Mouse (Mus musculus): Measurements from ENCODE around the gene Gorasp1. TPM values are rescaled to one million over a fixed set of nuclear protein-coding genes. Genes with fewer than 3 reads are reported as not detected.
A peak's percentile ranks its signal among the peaks of the same experiment; 100 is the strongest.

Gene Gorasp1
- polyA plus RNA-seq, 2 experiments, result 28.1 to 32.4 TPM

DNA sequence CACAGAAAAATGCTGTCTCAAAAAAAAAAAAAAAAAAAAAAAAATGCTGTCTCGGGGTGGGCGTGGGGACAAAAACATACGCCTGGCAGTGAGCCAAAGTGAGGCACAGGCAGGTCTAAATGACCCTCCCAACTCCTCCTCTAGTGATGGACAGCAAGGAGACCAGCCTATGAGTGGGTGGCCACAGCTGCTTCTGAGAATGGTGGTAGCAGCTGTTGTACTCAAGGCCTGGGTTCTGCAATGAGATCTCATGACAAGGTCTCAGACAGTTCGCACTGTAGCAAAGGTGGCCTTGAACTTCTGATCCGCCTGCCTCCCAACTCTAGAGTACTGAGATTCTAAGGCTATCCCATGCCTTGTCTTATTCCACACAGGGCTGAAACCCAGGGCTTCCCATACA lies 4.0 kb upstream of the Gorasp1 start:
- no peak overlapping the region for H3K4me2 ChIP-seq (replicated peaks; ENCODE audit: low read depth, low read length, severe bottlenecking)
- H3K27me3 ChIP-seq (ENCODE audit: control insufficient read depth, insufficient read depth, low read length), result no peaks in the 10 kb centered on the region
- H3K4me1 ChIP-seq (ENCODE audit: control insufficient read depth, insufficient read depth, low read length), result peaks cover 19% of the 10 kb centered on the region; the same call in 1 of the 2 replicates
- H3K27ac ChIP-seq (replicated peaks; ENCODE audit: low read depth, low read length), result no peak overlapping the region
- H3K36me3 ChIP-seq (ENCODE audit: control insufficient read depth, insufficient read depth, low read length), result no peaks in the 10 kb centered on the region
- H3K4me3 ChIP-seq (replicated peaks; ENCODE audit: low read length), result no peak overlapping the region
- no peak overlapping the region for H3K9ac ChIP-seq (ENCODE audit: low read depth, low read length, severe bottlenecking)
- DNase-seq (ENCODE audit: low spot score) (peak; percentile 22), ATAC-seq (ENCODE audit: low FRiP score, low read depth) (0 out of 2 replicates have a peak, but pooled peaks have one; percentile 32)
- 71% methylated on average over 5 of the region's 5 CpGs for WGBS
- TF ChIP-seq POLR2A (IDR thresholded peaks at IDR 0.05; ENCODE audit: borderline replicate concordance, extremely low read depth, insufficient read depth, insufficient read length), result no peak
- no peaks in the 10 kb centered on the region for H3K9me3 ChIP-seq (ENCODE audit: control insufficient read depth, low read length)

DNA sequence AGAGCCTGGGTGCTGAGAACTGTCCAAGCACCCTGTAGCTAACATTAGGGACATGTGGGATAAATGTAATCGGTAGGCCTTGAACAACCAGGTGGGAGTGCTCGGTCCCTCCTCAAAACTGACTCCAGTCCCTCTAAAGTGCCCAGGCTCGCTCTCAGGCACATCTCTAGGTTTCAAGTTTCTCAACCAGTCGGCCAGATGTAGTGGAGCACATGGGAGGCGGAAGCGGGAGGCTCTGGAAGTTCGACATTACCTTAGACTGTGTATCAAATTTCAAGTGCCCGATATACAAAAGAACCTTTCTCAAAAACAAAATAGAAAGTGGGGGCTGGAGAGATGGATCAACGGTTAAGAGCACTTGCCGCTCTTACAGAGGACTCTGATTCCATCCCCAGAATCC lies 2.3 kb upstream of the Gorasp1 start:
- 30% methylated on average over 10 of the region's 10 CpGs for whole genome bisulfite sequencing
- Histone ChIP-seq H3K9ac (ENCODE audit: low read depth, low read length, severe bottlenecking) (no peak overlapping the region), H3K9me3 (ENCODE audit: control insufficient read depth, low read length) (no peaks in the 10 kb centered on the region), H3K27ac (replicated peaks; ENCODE audit: low read depth, low read length) (no peak overlapping the region), H3K27me3 (ENCODE audit: control insufficient read depth, insufficient read depth, low read length) (no peaks in the 10 kb centered on the region), H3K36me3 (ENCODE audit: control insufficient read depth, insufficient read depth, low read length) (no peaks in the 10 kb centered on the region), H3K4me3 (replicated peaks; ENCODE audit: low read length) (no peak overlapping the region), H3K4me2 (replicated peaks; ENCODE audit: low read depth, low read length, severe bottlenecking) (no peak overlapping the region), H3K4me1 (ENCODE audit: control insufficient read depth, insufficient read depth, low read length) (peaks cover 22% of the 10 kb centered on the region; the same call in 1 of the 2 replicates)
- ATAC-seq (ENCODE audit: low FRiP score, low read depth) (no peak), DNase-seq (ENCODE audit: low spot score) (no peak)
- TF ChIP-seq POLR2A (IDR thresholded peaks at IDR 0.05; ENCODE audit: borderline replicate concordance, extremely low read depth, insufficient read depth, insufficient read length), result no peak

DNA sequence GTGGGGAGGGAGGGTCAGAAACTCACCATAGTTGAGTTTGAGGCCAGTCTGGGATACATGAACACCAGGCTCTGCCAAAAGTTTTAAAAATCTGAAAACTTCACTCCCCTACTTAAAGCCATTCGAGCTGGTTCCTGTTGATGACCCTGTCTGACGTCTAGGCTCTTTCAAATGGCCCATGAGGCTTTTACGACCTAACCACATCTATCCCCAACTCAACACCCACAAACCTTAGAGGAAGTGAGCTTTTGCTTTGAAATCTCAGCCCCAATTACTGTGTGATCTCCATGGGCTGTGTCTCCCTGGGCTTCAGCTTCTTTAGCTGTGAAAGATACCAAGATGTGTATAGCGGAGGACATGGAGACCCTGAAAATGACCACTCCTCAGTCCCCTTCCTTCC lies 1.1 kb upstream of the Gorasp1 start:
- Histone ChIP-seq H3K4me1 (ENCODE audit: control insufficient read depth, insufficient read depth, low read length) (peaks cover 22% of the 10 kb centered on the region; the same call in 1 of the 2 replicates), H3K9ac (ENCODE audit: low read depth, low read length, severe bottlenecking) (no peak overlapping the region), H3K27ac (replicated peaks; ENCODE audit: low read depth, low read length) (no peak overlapping the region), H3K4me3 (replicated peaks; ENCODE audit: low read length) (no peak overlapping the region), H3K4me2 (replicated peaks; ENCODE audit: low read depth, low read length, severe bottlenecking) (no peak overlapping the region), H3K27me3 (ENCODE audit: control insufficient read depth, insufficient read depth, low read length) (no peaks in the 10 kb centered on the region), H3K9me3 (ENCODE audit: control insufficient read depth, low read length) (no peaks in the 10 kb centered on the region), H3K36me3 (ENCODE audit: control insufficient read depth, insufficient read depth, low read length) (no peaks in the 10 kb centered on the region)
- TF ChIP-seq POLR2A (IDR thresholded peaks at IDR 0.05; ENCODE audit: borderline replicate concordance, extremely low read depth, insufficient read depth, insufficient read length), result no peak
- no peak for DNase-seq (ENCODE audit: low spot score)
- WGBS, result 69% methylated on average over 4 of the region's 4 CpGs
- ATAC-seq (ENCODE audit: low FRiP score, low read depth), result no peak

DNA sequence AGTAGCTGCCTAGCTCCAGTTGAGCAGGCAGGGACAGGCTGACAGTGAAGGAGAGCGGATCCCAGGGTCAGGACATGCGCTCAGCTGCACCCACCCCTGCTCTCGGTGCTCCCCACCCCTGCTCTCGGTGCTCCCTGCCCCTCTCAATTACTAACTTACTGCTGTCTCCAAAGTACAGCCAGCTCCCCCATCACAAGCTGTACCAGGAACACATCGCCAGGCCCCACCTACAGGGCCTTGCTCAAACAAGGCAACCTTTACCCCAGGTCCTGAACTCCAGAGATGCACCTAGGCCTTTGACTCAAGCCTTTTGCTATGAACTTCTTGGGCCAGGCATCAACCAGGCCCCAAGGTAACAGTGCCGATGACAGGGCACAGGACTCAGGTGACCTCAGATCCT lies 3.7 kb downstream of the Gorasp1 start:
- Histone ChIP-seq H3K4me3 (replicated peaks; ENCODE audit: low read length) (no peak overlapping the region), H3K27me3 (ENCODE audit: control insufficient read depth, insufficient read depth, low read length) (no peaks in the 10 kb centered on the region), H3K9ac (ENCODE audit: low read depth, low read length, severe bottlenecking) (no peak overlapping the region), H3K4me2 (replicated peaks; ENCODE audit: low read depth, low read length, severe bottlenecking) (no peak overlapping the region), H3K36me3 (ENCODE audit: control insufficient read depth, insufficient read depth, low read length) (peaks cover 42% of the 10 kb centered on the region), H3K4me1 (ENCODE audit: control insufficient read depth, insufficient read depth, low read length) (peaks cover 6% of the 10 kb centered on the region; the same call in 1 of the 2 replicates), H3K9me3 (ENCODE audit: control insufficient read depth, low read length) (no peaks in the 10 kb centered on the region), H3K27ac (replicated peaks; ENCODE audit: low read depth, low read length) (no peak overlapping the region)
- DNase-seq (ENCODE audit: low spot score), result no peak
- TF ChIP-seq POLR2A (IDR thresholded peaks at IDR 0.05; ENCODE audit: borderline replicate concordance, extremely low read depth, insufficient read depth, insufficient read length), result no peak
- 86% methylated on average over 6 of the region's 6 CpGs for WGBS
- ATAC-seq (ENCODE audit: low FRiP score, low read depth), result no peak

DNA sequence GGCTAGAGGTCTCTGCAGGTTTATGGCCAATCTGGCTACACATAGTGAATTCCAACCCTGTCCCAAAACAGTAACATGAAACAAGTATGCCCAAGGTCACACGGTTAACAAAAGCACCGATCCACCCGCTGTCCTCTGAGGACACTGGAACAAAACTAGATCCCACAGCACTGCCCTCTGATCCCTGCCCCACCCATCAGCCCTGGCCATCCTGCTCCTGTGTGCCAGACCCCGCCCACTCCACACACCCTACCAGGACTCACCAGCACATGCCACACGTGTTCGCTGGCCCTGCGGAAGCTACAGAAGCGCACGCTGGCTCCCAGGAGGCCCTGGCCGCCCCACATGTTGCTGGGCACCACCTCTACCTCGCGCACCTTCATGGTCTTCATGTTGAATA lies 5.0 kb downstream of the Gorasp1 start:
- Histone ChIP-seq H3K9me3 (ENCODE audit: control insufficient read depth, low read length) (no peaks in the 10 kb centered on the region), H3K27ac (replicated peaks; ENCODE audit: low read depth, low read length) (no peak overlapping the region), H3K4me3 (replicated peaks; ENCODE audit: low read length) (no peak overlapping the region), H3K27me3 (ENCODE audit: control insufficient read depth, insufficient read depth, low read length) (no peaks in the 10 kb centered on the region), H3K4me2 (replicated peaks; ENCODE audit: low read depth, low read length, severe bottlenecking) (no peak overlapping the region), H3K36me3 (ENCODE audit: control insufficient read depth, insufficient read depth, low read length) (peaks cover 55% of the 10 kb centered on the region), H3K9ac (ENCODE audit: low read depth, low read length, severe bottlenecking) (no peak overlapping the region), H3K4me1 (ENCODE audit: control insufficient read depth, insufficient read depth, low read length) (peaks cover 6% of the 10 kb centered on the region; the same call in 1 of the 2 replicates)
- WGBS, result 89% methylated on average over 12 of the region's 12 CpGs
- no peak for DNase-seq (ENCODE audit: low spot score)
- no peak for ATAC-seq (ENCODE audit: low FRiP score, low read depth)
- no peak for TF ChIP-seq POLR2A (IDR thresholded peaks at IDR 0.05; ENCODE audit: borderline replicate concordance, extremely low read depth, insufficient read depth, insufficient read length)

DNA sequence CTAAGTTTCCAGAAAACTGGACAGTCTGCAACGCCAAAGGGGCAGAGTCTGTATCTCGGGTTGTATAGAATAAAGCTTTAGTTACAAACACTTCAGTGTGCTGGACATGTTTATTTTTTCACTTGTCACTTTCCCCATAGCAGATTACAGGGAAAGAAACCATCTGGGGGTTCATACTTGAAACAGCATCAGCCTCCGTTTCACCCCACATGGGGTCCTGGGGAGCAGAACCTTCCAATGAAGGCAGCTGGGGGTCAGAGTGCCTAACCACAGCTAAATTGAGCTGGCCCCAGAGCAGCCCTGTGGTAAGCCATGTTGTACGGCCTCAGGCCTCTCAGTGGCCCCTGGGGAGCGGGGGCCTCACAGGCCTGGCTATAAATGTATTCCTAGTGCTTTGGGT lies 10.9 kb downstream of the Gorasp1 start:
- DNase-seq (ENCODE audit: low spot score) (no peak), ATAC-seq (ENCODE audit: low FRiP score, low read depth) (no peak)
- Histone ChIP-seq H3K4me1 (ENCODE audit: control insufficient read depth, insufficient read depth, low read length) (no peaks in the 10 kb centered on the region), H3K4me2 (replicated peaks; ENCODE audit: low read depth, low read length, severe bottlenecking) (no peak overlapping the region), H3K9me3 (ENCODE audit: control insufficient read depth, low read length) (no peaks in the 10 kb centered on the region), H3K27ac (replicated peaks; ENCODE audit: low read depth, low read length) (no peak overlapping the region), H3K9ac (ENCODE audit: low read depth, low read length, severe bottlenecking) (no peak overlapping the region), H3K36me3 (ENCODE audit: control insufficient read depth, insufficient read depth, low read length) (peaks cover 89% of the 10 kb centered on the region), H3K27me3 (ENCODE audit: control insufficient read depth, insufficient read depth, low read length) (no peaks in the 10 kb centered on the region), H3K4me3 (replicated peaks; ENCODE audit: low read length) (no peak overlapping the region)
- TF ChIP-seq POLR2A (IDR thresholded peaks at IDR 0.05; ENCODE audit: borderline replicate concordance, extremely low read depth, insufficient read depth, insufficient read length), result no peak
- 85% methylated on average over 5 of the region's 5 CpGs for WGBS
